Mouse (Mus musculus) midbrain, embryonic 10.5 days (tissue): Measurements from ENCODE around the gene Itgb5. TPM values are rescaled to one million over a fixed set of nuclear protein-coding genes. Genes with fewer than 3 reads are reported as not detected.

Experiments
- DNase-seq: peaks from one replicate; pipeline ENCODE4 v3.0.0-alpha.2; 2017; ENCODE audit warnings: low spot score
- H3K27ac ChIP-seq: fragments of 300-500 bp; sonication (generic); replicated peaks from 2 replicates; pipeline ENCODE4 v1.5.1; 2016; ENCODE audit warnings: mild to moderate bottlenecking
- H3K27me3 ChIP-seq: fragments of 300-500 bp; sonication (generic); 2 replicates; pipeline ENCODE4 v1.6.1; 2016; ENCODE audit warnings: low read depth, mild to moderate bottlenecking; ENCODE audit not compliant: poor library complexity, severe bottlenecking
- H3K36me3 ChIP-seq: fragments of 300-500 bp; sonication (generic); 2 replicates; pipeline ENCODE4 v1.6.1; 2016; ENCODE audit warnings: mild to moderate bottlenecking, moderate library complexity
- H3K4me1 ChIP-seq: fragments of 300-500 bp; sonication (generic); 2 replicates; pipeline ENCODE4 v1.6.1; 2016
- H3K4me3 ChIP-seq: fragments of 300-500 bp; sonication (generic); 2 replicates; pipeline ENCODE4 v1.5.1; 2016; ENCODE audit warnings: mild to moderate bottlenecking, moderate library complexity
- H3K9me3 ChIP-seq: fragments of 300-500 bp; sonication (generic); replicated peaks from 2 replicates; pipeline ENCODE4 v1.6.1; 2016; ENCODE audit warnings: mild to moderate bottlenecking
- WGBS: fragments of 180-500 bp; shearing (Covaris S2); methylation state at CpG from one replicate; pipeline ENCODE4 v1.1.7; 2016; 5-methylcytosine and 5-hydroxymethylcytosine counted together
- polyA plus RNA-seq: library from polyadenylated mRNA; unstranded; fragments of >200 nt; fragmentation: Nextera tagmentation; extraction: Ambion mirVana; gene quantifications from 2 replicates; pipeline ENCODE4 v1.2.1, GENCODE M21; 2016

Itgb5 gene
- polyA plus RNA-seq, 1 experiment from 2014 or later, result 9.0 TPM

DNA sequence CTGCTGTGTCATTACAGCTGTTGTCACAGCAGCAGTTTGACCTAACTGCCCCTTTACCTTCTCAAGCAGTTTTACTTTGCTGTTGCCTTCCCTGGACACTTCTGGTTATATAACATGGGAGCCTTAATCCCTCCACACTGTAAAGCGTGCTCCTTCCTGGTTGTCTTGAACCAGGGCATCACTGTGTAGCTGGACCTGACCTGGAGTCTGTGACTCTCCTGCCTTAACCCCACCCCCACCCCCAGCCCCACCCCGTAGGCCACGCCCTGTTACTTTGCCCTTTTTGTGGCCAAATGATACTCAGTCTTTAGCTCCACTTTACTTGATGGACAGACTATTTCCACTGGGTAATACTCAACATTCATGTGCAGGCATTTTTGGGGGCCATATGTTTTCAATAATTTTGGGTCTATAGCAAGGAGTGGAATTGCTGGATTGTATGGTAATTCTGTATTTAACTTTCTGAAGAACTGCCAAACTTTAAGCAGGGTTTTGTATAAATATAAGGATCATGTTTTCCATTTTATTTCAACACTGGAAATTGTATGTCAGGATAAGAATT, 40.8 kb downstream of the Itgb5 start:
- H3K4me1 ChIP-seq, result peaks cover 4% of the 10 kb centered on the region; the same call in 1 of the 2 replicates
- H3K9me3 ChIP-seq, result no peaks in the 10 kb centered on the region
- no peaks in the 10 kb centered on the region for H3K36me3 ChIP-seq
- WGBS, result 75% methylated on average over 3 of the region's 3 CpGs
- no peak overlapping the region for H3K4me3 ChIP-seq
- no peak overlapping the region for H3K27ac ChIP-seq
- no peak for DNase-seq
- no peaks in the 10 kb centered on the region for H3K27me3 ChIP-seq

DNA sequence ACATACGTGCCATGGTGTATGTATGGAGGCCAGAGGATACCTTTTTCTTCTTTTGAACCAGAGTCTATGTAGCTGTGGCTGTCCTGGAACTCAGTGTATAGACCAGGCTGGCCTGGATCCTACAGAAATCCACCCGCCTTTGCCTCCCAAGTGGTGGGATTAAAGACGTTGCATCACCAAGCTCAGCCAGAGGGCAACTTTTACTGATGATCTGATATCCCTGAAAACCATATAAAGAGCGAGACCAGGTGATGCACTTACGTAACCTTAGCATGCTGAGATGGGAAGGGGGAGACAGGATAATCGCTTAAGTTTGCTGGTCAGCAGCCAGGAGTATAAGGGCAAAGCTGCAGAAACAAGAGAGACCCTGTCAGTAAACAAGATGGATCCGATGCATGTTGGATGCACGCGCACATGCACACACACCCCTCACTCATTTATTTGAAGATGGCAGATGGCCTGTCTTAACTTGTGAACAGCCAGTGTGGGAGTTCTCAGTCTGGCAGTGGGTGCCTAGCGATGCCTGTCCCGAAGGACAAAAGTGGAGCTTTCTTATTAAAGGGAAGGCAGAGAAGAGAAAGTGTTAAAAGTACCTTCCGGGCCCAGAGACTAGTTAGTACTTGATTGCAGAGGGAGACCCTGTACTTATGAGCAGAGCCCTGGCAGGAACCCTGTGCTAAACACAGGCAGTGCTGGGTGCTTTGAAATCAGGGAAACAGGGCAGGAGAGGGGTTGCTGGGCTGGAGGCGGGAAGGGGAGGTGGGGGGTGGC, 41.7 kb downstream of the Itgb5 start:
- no peaks in the 10 kb centered on the region for H3K9me3 ChIP-seq
- peaks cover 4% of the 10 kb centered on the region; the same call in 1 of the 2 replicates for H3K4me1 ChIP-seq
- 0 out of 2 replicates have a peak overlapping the region, but pooled peaks have one; percentile 9 for H3K27ac ChIP-seq
- DNase-seq, result no peak
- H3K27me3 ChIP-seq, result no peaks in the 10 kb centered on the region
- H3K36me3 ChIP-seq, result no peaks in the 10 kb centered on the region
- WGBS, result 79% methylated on average over 13 of the region's 13 CpGs
- no peak overlapping the region for H3K4me3 ChIP-seq

DNA sequence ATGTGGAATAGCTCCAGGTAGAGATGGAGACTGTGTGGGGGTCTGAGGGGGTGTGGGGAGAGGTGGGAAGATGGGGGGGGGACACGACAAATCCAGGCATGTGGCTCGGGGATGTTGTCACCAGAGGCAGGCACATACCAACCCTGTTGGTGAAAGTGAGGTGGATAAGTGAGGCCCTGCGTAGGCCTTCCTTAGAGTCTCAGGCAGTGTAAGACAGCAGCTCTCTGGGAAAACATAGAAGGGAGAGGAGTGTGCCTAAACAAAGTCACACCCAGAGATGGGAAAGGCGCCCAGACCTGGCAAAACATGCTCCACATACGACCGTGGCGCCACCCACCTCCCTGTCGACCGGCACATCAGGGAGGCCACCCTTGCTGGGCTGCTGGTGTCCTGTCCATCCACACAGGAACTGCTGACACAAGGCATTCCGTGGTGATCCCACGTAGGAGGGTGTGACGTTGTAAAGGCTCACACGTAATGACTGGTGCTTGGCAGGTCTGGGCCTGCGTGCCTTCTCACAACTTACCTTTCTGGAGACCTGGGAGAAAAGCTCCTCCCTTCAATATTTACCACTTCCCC, 42.5 kb downstream of the Itgb5 start:
- no peak for DNase-seq
- no peaks in the 10 kb centered on the region for H3K27me3 ChIP-seq
- H3K27ac ChIP-seq, result 0 out of 2 replicates have a peak overlapping the region, but pooled peaks have one; percentile 9
- no peaks in the 10 kb centered on the region for H3K36me3 ChIP-seq
- WGBS, result 78% methylated on average over 14 of the region's 14 CpGs
- H3K9me3 ChIP-seq, result no peaks in the 10 kb centered on the region
- H3K4me1 ChIP-seq, result peaks cover 4% of the 10 kb centered on the region; the same call in 1 of the 2 replicates
- H3K4me3 ChIP-seq, result no peak overlapping the region

DNA sequence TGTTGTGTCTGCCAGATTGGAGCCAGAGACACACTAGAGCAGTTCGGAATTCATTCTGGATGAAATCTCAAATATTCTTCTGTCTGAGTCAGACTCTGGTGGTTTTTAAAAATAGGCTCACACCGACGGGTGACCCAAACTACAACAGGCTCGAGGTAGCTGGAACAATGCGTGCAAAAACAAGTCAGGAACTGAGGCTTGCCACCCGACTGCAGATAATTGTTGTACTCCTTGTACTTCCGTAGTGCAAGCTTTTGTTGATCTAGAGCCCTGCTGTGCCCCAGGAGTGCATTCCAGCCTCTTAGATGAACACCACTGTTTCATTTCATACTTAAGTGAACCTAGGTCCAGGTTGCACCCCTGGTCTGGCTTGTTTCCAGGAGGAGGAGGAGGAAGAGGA, 43.8 kb downstream of the Itgb5 start:
- H3K36me3 ChIP-seq, result no peaks in the 10 kb centered on the region
- no peak for DNase-seq
- no peak overlapping the region for H3K4me3 ChIP-seq
- no peaks in the 10 kb centered on the region for H3K9me3 ChIP-seq
- WGBS, result 74% methylated on average over 7 of the region's 7 CpGs
- H3K27me3 ChIP-seq, result no peaks in the 10 kb centered on the region
- H3K4me1 ChIP-seq, result peaks cover 9% of the 10 kb centered on the region
- H3K27ac ChIP-seq, result no peak overlapping the region

DNA sequence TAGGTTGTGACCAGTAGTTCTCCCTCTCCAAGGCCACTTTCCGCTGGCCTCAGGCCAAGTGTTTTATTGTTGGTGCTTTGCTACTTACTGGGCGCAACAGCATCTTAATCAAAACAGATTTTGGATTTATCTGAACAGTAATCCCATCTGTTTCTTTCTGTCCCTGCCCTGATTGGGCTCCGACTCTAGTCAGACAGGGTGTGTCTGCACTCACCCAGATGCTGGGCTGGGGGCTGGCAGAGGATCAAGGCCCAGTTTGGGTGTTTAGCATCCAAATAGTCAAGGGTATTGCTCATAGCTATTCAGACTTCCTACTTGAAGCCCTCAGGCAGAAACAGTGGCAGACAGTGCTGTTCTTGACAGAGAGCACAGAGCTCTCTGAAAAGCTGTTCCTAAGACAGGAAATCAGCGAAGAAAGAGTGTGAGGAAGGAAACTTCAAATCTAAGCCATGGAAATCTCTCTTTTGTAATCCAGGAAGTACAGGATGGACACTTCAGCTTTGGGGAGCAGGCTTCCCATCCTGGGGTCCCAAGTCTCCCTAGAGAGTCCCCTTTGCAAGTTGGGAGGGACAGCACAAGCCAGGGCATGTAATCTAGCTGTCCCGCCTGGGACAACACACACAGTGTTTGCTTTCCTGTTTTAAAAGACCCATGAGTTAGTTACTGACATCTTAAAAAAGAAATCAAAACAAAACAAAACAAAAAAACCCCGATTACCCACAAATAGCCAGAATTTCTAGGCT, 48.7 kb downstream of the Itgb5 start:
- WGBS, result 77% methylated on average over 6 of the region's 6 CpGs
- no peaks in the 10 kb centered on the region for H3K27me3 ChIP-seq
- no peak overlapping the region for H3K4me3 ChIP-seq
- H3K36me3 ChIP-seq, result no peaks in the 10 kb centered on the region
- DNase-seq, result no peak
- no peaks in the 10 kb centered on the region for H3K9me3 ChIP-seq
- peaks cover 16% of the 10 kb centered on the region for H3K4me1 ChIP-seq
- H3K27ac ChIP-seq, result no peak overlapping the region; the same call in 1 of the 2 replicates

DNA sequence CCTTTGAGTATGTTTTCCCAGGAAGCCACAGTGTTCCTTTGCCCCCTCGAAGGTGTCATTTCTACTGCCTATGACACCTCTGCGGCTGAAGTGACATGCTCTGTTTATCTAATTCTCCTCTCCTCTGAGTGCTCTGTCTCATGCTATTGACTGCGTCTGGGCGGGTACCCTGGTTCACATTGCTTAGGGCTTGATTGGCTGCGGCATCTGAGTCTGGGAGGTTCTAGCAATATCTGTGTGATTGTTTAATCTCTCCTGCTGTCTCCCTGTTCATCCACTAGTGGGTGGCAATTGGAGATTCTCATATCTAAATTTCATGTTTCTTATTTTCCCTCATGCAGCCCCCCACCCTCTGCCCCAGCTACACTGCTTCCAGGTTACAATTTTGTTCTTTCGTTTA, 49.6 kb downstream of the Itgb5 start:
- no peak overlapping the region for H3K27ac ChIP-seq
- H3K36me3 ChIP-seq, result no peaks in the 10 kb centered on the region
- WGBS, result 72% methylated on average over 6 of the region's 6 CpGs
- no peak for DNase-seq
- peaks cover 25% of the 10 kb centered on the region for H3K4me1 ChIP-seq
- no peak overlapping the region for H3K4me3 ChIP-seq
- H3K9me3 ChIP-seq, result no peaks in the 10 kb centered on the region
- H3K27me3 ChIP-seq, result no peaks in the 10 kb centered on the region

DNA sequence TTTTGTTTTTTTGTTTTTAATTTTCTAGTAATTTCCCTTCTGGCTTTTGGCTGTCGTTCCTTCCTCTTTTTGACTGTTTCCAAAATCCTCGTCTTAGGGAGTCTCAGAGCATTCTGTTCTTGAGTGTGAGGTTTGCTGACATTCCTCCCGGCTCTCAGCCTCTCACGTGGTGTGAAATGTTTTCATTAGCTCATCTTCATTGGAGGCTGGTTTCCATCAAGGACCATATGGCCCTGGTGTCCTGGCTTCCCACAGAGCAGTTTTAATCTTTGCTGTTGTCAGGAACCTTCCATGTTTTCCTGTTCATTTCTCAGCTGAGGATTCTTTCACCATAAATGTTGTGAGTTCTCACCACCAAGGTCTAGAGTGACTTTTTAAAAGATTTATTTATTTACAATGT, 50.1 kb downstream of the Itgb5 start:
- H3K27me3 ChIP-seq, result no peaks in the 10 kb centered on the region
- no peaks in the 10 kb centered on the region for H3K36me3 ChIP-seq
- no peaks in the 10 kb centered on the region for H3K9me3 ChIP-seq
- WGBS, result 75% methylated on average over 4 of the region's 4 CpGs
- H3K4me1 ChIP-seq, result peaks cover 28% of the 10 kb centered on the region
- no peak overlapping the region for H3K4me3 ChIP-seq
- no peak overlapping the region for H3K27ac ChIP-seq
- DNase-seq, result no peak

DNA sequence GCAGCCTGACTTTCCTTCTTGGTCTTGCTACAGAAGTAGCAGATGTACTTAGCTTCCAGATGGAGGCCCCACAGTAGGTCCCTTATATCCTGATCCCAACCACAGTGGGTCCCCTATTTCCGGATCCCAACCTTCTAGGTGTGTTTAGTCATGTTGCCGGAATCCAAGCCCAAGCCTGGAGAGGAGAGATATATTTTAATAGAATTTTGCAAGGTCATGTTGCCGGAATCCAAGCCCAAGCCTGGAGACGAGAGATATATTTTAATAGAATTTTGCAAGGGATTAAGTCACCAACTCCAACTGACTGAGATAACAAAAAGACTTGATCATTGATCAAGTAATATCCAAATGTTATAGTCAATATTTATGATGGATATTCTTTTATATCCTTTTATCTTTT, 51.3 kb downstream of the Itgb5 start:
- peaks cover 30% of the 10 kb centered on the region for H3K4me1 ChIP-seq
- no peaks in the 10 kb centered on the region for H3K36me3 ChIP-seq
- H3K9me3 ChIP-seq, result no peaks in the 10 kb centered on the region
- no peak for DNase-seq
- H3K27me3 ChIP-seq, result no peaks in the 10 kb centered on the region
- H3K4me3 ChIP-seq, result no peak overlapping the region
- no peak overlapping the region for H3K27ac ChIP-seq
- 94% methylated on average over 4 of the region's 4 CpGs for whole genome bisulfite sequencing

DNA sequence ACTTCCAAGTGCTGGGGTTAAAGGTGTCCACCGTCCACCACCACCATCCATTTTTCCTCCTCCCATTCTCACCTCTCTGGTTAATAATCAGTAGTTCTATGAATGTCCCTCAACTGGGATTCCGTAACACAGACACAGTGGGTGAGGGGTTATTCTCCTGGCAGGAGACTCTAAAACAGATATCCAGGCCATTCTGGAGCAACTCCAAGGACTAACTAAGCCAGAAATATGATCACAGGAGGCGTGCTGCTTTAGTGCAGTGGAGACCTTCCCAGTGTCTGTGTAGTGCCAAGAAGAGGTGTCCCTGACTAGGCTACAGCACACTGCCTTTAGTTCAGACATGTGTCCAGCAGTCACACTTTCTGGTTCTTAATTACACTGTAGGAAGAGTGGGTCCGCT, 53.1 kb downstream of the Itgb5 start:
- Histone ChIP-seq H3K4me3 (no peak overlapping the region), H3K27ac (peak overlapping the region; percentile 74; the same call in 1 of the 2 replicates), H3K9me3 (no peaks in the 10 kb centered on the region), H3K4me1 (peaks cover 41% of the 10 kb centered on the region), H3K27me3 (no peaks in the 10 kb centered on the region), H3K36me3 (no peaks in the 10 kb centered on the region)
- no peak for DNase-seq
- WGBS, result 77% methylated on average over 4 of the region's 4 CpGs

DNA sequence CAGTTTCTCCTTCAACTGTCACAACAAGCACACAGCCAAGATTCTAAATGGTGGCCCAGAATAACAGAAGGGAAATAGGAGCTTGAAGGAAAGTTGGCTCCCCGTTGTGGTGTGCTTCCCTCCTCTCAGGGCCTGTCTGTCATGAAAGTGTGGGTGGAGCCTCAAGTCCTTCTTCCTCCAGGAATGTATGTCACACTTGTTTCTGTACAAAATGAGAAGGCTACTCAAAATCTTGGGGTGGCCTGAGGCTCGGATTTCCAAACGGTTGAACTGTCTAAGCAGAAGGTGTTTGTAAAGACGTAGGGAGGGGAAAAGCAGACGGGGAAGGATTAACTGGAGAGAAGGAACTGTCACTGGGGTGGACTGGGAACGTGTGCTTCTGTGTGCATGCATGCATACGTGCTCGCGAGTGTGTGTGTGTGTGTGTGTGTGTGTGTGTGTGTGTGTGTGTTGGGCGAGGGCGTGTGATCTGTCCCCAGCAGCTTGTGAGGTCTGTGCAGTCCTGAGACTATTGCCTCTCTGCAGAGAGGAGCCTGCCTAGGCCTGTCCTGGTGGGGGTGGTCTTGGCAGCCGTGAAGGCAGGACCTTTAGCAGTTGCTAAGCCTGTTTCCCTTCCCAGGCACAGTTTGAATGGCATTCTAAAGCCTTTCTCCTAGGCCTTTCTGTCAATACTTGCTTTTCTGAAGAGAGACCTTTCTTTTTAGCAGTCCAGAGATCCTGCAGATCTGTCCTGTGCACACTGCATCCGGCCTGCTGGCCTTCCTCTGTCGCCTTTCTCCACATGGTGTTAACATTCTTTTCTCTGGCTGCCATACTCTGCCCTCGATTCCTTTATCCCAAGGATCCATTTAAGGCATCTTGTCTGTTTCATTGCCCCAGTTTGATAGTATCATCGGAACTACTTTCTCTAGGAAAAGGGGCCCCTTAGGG, 53.8 kb downstream of the Itgb5 start:
- Histone ChIP-seq H3K4me1 (peaks cover 37% of the 10 kb centered on the region), H3K27ac (peak overlapping the region; percentile 74), H3K4me3 (no peak overlapping the region), H3K36me3 (no peaks in the 10 kb centered on the region), H3K27me3 (no peaks in the 10 kb centered on the region), H3K9me3 (no peaks in the 10 kb centered on the region)
- DNase-seq, result peak; percentile 29
- WGBS, result 45% methylated on average over 15 of the region's 16 CpGs

DNA sequence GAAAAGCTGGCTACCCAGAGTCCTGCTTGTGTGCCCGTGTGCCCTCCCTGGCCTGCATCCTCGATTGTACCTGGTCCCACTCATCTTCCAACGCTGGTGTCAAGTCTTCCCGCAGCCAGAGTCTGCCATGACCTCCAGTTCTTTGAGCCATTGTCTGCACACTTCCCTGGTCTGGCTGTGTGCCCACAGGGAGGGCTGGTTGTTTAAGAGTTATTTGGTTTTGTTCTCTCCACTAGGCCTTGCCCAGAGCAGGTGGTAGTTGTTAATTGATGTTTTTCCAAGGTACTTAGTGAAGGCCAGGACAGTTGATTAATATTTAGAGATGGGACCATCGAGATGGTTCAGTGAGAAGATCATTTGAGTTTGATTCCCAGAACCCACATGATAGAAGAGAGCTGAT, 54.7 kb downstream of the Itgb5 start:
- H3K4me1 ChIP-seq, result peaks cover 33% of the 10 kb centered on the region
- 87% methylated on average over 5 of the region's 5 CpGs for WGBS
- H3K9me3 ChIP-seq, result no peaks in the 10 kb centered on the region
- H3K36me3 ChIP-seq, result no peaks in the 10 kb centered on the region
- no peak for DNase-seq
- H3K27ac ChIP-seq, result peak overlapping the region; percentile 74
- H3K27me3 ChIP-seq, result no peaks in the 10 kb centered on the region
- no peak overlapping the region for H3K4me3 ChIP-seq

DNA sequence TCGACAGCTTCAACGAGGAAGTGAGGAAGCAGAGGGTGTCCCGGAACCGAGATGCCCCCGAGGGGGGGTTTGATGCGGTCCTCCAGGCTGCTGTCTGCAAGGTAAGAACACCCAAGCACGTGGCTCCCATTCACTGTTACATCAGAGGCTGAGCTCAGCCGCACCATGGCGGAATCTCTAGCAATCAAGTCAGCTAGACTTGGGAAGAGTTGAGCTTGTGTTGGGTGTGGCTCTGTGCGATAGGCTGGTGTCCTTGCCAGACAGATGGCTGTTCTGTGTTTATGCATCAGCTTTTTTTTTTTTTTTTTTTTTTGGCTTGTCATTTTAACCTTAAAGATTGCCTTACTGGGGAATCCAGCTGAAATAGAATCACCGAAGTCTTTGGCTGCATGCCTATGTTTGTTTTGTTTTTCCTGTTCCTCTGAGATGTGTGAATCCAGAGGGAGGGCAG, 55.6 kb downstream of the Itgb5 start:
- 85% methylated on average over 11 of the region's 11 CpGs for WGBS

More for the DNA sequence above, 55.6 kb downstream of the Itgb5 start:
- no peaks in the 10 kb centered on the region for H3K36me3 ChIP-seq
- 0 out of 2 replicates have a peak overlapping the region, but pooled peaks have one; percentile 6 for H3K27ac ChIP-seq
- DNase-seq, result no peak
- H3K27me3 ChIP-seq, result no peaks in the 10 kb centered on the region
- H3K9me3 ChIP-seq, result no peaks in the 10 kb centered on the region
- no peak overlapping the region for H3K4me3 ChIP-seq
- peaks cover 33% of the 10 kb centered on the region for H3K4me1 ChIP-seq
